Mouse (Mus musculus): ENCODE measurements at regions not wholly inside any gene's neighbourhood (a gene's known extent, or its start where the extent isn't known, plus 50 kb on each side); places are given as distances from the start of the nearest gene placed in this dataset.
A peak's percentile ranks its signal among the peaks of the same experiment; 100 is the strongest.

DNA sequence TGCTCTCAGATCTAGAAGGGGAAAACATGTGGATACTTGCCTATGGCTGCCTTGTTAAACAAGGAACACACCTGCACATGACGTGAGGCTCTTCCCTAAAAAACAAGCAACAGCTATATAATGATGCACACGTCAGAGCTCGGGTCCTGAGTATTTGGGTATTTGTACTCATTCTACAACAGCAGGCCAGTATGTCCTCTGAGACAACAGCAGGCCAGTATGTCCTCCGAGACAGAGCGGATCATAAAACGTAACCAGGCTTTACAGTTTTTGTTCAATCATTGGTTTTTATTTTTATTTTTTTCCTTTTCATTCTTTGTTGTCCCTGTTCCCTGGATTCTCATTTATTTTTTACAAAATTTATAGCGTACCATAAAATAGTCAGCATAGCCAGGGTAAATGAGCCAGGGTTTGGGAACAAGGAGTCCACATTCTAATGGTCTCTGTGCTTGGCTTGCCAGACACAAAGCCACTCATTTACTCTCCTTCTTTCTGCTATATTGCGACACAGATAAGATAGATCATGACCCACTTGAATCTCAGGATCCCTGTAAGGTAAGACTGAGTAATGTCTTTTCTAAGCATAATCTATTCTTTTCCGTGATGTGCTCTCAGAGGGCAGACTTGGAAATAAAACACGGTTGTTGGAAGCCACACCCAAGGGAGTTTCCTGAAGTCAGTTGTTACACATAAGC, 111.8 kb downstream of the Avpr1a start:
- no peak overlapping the region for H3K27ac ChIP-seq (ENCODE audit: low read depth, low read length)
- H3K4me1 ChIP-seq (ENCODE audit: control insufficient read depth, insufficient read depth, low read length): no peaks in the 10 kb centered on the region; the same call in 1 of the 2 replicates
- H3K9me3 ChIP-seq (ENCODE audit: control insufficient read depth, low read length): no peaks in the 10 kb centered on the region
- H3K27me3 ChIP-seq (ENCODE audit: control insufficient read depth, insufficient read depth, low read length): no peaks in the 10 kb centered on the region
- H3K9ac ChIP-seq (ENCODE audit: low read depth, low read length): no peak overlapping the region
- H3K36me3 ChIP-seq (ENCODE audit: control insufficient read depth, insufficient read depth, low read length): no peaks in the 10 kb centered on the region
- H3K4me3 ChIP-seq (ENCODE audit: low read length): no peak overlapping the region
- WGBS: 68% methylated on average over 10 of the region's 10 CpGs
- H3K4me2 ChIP-seq (replicated peaks; ENCODE audit: low read depth, low read length): no peak overlapping the region
- ATAC-seq (ENCODE audit: low FRiP score, low TSS enrichment): no peak

DNA sequence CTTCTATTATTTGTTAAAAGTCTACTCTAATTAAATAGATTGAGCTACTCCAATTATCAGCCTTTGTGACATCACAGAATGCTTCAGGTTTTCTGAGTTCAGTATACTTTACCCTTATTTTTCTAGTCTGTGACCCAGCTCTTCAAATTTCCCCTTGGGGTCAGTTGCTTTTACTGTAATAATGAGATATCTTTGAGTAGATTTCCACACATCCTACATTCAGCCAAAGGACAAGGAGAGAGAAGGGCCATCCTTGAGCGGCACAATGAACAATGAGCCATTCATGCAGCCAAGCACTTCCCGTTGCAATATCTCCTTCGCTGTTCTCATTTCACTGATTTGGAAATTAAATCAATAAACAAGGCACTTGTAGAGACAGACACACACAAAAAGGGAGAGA, 113.6 kb downstream of the Avpr1a start:
- no peak for ATAC-seq (ENCODE audit: low FRiP score, low TSS enrichment)
- H3K4me2 ChIP-seq (replicated peaks; ENCODE audit: low read depth, low read length): no peak overlapping the region
- H3K4me1 ChIP-seq (ENCODE audit: control insufficient read depth, insufficient read depth, low read length): no peaks in the 10 kb centered on the region; the same call in 1 of the 2 replicates
- H3K27me3 ChIP-seq (ENCODE audit: control insufficient read depth, insufficient read depth, low read length): no peaks in the 10 kb centered on the region
- no peak overlapping the region for H3K4me3 ChIP-seq (ENCODE audit: low read length)
- 79% methylated on average over 3 of the region's 3 CpGs for WGBS
- H3K36me3 ChIP-seq (ENCODE audit: control insufficient read depth, insufficient read depth, low read length): no peaks in the 10 kb centered on the region
- no peak overlapping the region for H3K9ac ChIP-seq (ENCODE audit: low read depth, low read length)
- H3K9me3 ChIP-seq (ENCODE audit: control insufficient read depth, low read length): no peaks in the 10 kb centered on the region
- H3K27ac ChIP-seq (ENCODE audit: low read depth, low read length): no peak overlapping the region

DNA sequence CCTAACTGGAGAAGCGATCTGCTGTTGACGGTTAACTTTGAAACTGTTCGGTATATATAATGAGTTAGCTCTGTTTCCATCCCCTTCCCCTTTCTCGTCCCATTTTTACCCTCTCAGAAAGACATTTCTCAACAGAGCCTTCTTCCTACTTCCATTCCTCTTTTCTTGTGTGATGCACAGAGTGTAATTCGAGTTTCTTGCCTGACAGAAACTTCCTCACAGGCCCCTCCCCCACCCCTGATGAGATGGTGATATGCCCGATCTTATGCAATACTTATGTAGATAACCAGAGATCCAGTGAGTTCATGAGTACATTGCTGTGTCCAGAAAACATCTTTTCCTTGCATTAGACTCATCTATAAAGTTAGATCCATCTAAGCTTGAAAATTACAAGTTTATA, 114.2 kb downstream of the Avpr1a start:
- Histone ChIP-seq H3K4me1 (ENCODE audit: control insufficient read depth, insufficient read depth, low read length) (no peaks in the 10 kb centered on the region; the same call in 1 of the 2 replicates), H3K9ac (ENCODE audit: low read depth, low read length) (no peak overlapping the region), H3K9me3 (ENCODE audit: control insufficient read depth, low read length) (no peaks in the 10 kb centered on the region), H3K4me2 (replicated peaks; ENCODE audit: low read depth, low read length) (no peak overlapping the region), H3K4me3 (ENCODE audit: low read length) (no peak overlapping the region), H3K36me3 (ENCODE audit: control insufficient read depth, insufficient read depth, low read length) (no peaks in the 10 kb centered on the region), H3K27ac (ENCODE audit: low read depth, low read length) (no peak overlapping the region), H3K27me3 (ENCODE audit: control insufficient read depth, insufficient read depth, low read length) (no peaks in the 10 kb centered on the region)
- no peak for ATAC-seq (ENCODE audit: low FRiP score, low TSS enrichment)
- WGBS: 74% methylated on average over 6 of the region's 6 CpGs

DNA sequence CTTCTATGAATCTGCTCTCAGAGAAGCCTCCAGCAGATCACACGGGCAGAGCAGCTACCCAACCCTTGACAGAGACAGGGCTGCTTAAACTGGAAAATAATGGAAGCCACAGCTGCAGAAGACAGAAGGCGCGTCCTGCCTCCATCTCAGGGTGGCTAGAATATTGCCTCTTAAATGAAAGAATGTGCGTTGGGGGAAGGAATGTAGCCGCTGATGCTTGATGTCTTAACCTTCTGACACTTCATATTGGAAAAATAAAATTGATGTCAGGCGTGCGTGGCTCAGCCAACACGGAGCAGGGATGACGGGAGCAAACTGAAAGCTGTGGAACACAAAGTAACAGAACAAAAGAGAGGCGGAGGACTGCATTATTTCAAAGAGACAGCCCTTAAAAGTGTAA, 114.6 kb upstream of the Ppm1h start:
- Histone ChIP-seq H3K27me3 (ENCODE audit: control insufficient read depth, insufficient read depth, low read length) (no peaks in the 10 kb centered on the region), H3K9me3 (ENCODE audit: control insufficient read depth, low read length) (no peaks in the 10 kb centered on the region), H3K4me1 (ENCODE audit: control insufficient read depth, insufficient read depth, low read length) (no peaks in the 10 kb centered on the region; the same call in 1 of the 2 replicates), H3K4me3 (ENCODE audit: low read length) (no peak overlapping the region), H3K9ac (ENCODE audit: low read depth, low read length) (no peak overlapping the region), H3K4me2 (replicated peaks; ENCODE audit: low read depth, low read length) (no peak overlapping the region; the same call in 1 of the 2 replicates), H3K27ac (ENCODE audit: low read depth, low read length) (no peak overlapping the region), H3K36me3 (ENCODE audit: control insufficient read depth, insufficient read depth, low read length) (no peaks in the 10 kb centered on the region)
- 44% methylated on average over 10 of the region's 10 CpGs for WGBS
- no peak for ATAC-seq (ENCODE audit: low FRiP score, low TSS enrichment)

DNA sequence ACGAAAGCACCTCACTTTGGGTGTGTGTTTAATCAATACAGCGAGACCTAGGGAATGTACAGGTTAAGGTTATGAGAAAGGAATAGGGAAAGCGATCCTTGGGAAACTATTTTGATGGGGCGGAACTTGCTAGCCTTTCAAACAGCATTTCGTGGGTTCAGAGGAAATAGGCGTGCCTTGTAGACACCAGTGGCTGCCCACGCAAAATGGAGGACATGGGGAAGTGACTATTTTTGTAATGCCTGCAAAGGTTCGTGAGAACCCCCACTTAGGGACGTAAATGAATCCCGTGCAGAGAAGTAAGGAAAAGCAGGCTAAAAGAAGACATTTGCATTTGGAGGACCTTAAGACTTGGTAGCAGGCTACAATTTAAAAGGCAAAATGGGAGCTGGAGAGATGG, 114.1 kb upstream of the Ppm1h start:
- Histone ChIP-seq H3K27me3 (ENCODE audit: control insufficient read depth, insufficient read depth, low read length) (no peaks in the 10 kb centered on the region), H3K4me3 (ENCODE audit: low read length) (no peak overlapping the region), H3K9me3 (ENCODE audit: control insufficient read depth, low read length) (no peaks in the 10 kb centered on the region), H3K4me2 (replicated peaks; ENCODE audit: low read depth, low read length) (no peak overlapping the region), H3K27ac (ENCODE audit: low read depth, low read length) (no peak overlapping the region), H3K9ac (ENCODE audit: low read depth, low read length) (no peak overlapping the region), H3K36me3 (ENCODE audit: control insufficient read depth, insufficient read depth, low read length) (no peaks in the 10 kb centered on the region), H3K4me1 (ENCODE audit: control insufficient read depth, insufficient read depth, low read length) (no peaks in the 10 kb centered on the region; the same call in 1 of the 2 replicates)
- ATAC-seq (ENCODE audit: low FRiP score, low TSS enrichment): no peak
- WGBS: 73% methylated on average over 10 of the region's 10 CpGs

DNA sequence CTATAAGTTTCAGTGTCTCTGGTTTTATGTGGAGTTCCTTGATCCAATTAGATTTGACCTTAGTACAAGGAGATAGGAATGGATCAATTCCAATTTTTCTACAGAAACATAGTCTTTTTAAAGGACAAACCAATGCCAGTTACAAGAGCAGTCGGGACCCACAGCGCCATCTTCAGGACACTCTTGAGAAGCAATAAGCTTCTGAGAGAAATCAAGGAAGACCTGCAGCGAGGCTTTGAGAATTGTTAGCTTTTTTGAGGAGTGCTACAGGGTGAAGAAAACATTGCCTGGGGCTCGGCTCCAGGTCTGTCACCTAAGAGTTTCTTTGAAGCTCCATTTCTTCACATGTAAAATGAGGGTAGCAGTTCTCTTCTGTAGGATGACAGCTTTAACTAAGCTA, 112.0 kb upstream of the Ppm1h start:
- WGBS: 70% methylated on average over 4 of the region's 4 CpGs
- Histone ChIP-seq H3K9me3 (ENCODE audit: control insufficient read depth, low read length) (no peaks in the 10 kb centered on the region), H3K36me3 (ENCODE audit: control insufficient read depth, insufficient read depth, low read length) (no peaks in the 10 kb centered on the region)

DNA sequence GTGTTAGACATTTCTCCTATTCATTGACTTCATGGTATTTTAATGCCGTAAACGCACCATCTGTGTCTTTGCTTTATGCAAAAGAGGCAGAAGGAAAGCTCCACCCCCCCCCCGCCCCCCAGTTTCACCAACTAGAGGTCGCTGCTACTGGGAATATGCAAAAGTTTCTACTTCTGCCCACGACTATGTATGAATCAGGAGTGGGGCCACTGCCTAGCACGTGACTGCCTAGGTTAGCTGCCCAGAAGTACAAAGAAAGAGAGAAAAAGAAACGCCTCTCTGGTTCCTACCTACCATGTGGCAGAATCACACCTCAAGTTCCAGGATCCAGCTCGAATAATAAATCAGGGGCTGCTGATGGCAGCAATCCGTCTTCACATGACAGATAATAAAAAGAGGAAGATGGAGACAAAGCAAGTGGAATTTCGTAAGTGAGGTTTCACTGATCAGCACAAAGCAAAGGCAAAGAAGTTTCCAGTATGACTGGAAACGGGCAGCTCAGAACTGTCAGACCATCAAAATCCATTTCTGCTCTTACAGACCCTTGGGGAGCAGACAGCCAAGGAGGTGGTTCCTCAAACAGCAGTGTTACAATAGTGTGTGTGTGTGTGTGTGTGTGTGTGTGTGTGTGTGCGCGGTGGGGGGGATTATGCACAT, 108.9 kb upstream of the Ppm1h start:
- peaks cover 12% of the 10 kb centered on the region; the same call in 1 of the 2 replicates for H3K4me1 ChIP-seq (ENCODE audit: control insufficient read depth, insufficient read depth, low read length)
- WGBS: 65% methylated on average over 13 of the region's 13 CpGs
- H3K4me3 ChIP-seq (ENCODE audit: low read length): no peak overlapping the region
- no peak overlapping the region for H3K9ac ChIP-seq (ENCODE audit: low read depth, low read length)
- no peak overlapping the region for H3K27ac ChIP-seq (ENCODE audit: low read depth, low read length)
- no peak overlapping the region for H3K4me2 ChIP-seq (replicated peaks; ENCODE audit: low read depth, low read length)
- H3K27me3 ChIP-seq (ENCODE audit: control insufficient read depth, insufficient read depth, low read length): no peaks in the 10 kb centered on the region
- no peaks in the 10 kb centered on the region for H3K36me3 ChIP-seq (ENCODE audit: control insufficient read depth, insufficient read depth, low read length)
- no peak for ATAC-seq (ENCODE audit: low FRiP score, low TSS enrichment)
- H3K9me3 ChIP-seq (ENCODE audit: control insufficient read depth, low read length): no peaks in the 10 kb centered on the region

More for the DNA sequence above, 112.0 kb upstream of the Ppm1h start:
- ATAC-seq (ENCODE audit: low FRiP score, low TSS enrichment): no peak
- no peak overlapping the region for H3K4me2 ChIP-seq (replicated peaks; ENCODE audit: low read depth, low read length)
- H3K27me3 ChIP-seq (ENCODE audit: control insufficient read depth, insufficient read depth, low read length): no peaks in the 10 kb centered on the region
- H3K4me1 ChIP-seq (ENCODE audit: control insufficient read depth, insufficient read depth, low read length): peaks cover 8% of the 10 kb centered on the region; the same call in 1 of the 2 replicates
- no peak overlapping the region for H3K27ac ChIP-seq (ENCODE audit: low read depth, low read length)
- no peak overlapping the region for H3K4me3 ChIP-seq (ENCODE audit: low read length)
- no peak overlapping the region for H3K9ac ChIP-seq (ENCODE audit: low read depth, low read length)

DNA sequence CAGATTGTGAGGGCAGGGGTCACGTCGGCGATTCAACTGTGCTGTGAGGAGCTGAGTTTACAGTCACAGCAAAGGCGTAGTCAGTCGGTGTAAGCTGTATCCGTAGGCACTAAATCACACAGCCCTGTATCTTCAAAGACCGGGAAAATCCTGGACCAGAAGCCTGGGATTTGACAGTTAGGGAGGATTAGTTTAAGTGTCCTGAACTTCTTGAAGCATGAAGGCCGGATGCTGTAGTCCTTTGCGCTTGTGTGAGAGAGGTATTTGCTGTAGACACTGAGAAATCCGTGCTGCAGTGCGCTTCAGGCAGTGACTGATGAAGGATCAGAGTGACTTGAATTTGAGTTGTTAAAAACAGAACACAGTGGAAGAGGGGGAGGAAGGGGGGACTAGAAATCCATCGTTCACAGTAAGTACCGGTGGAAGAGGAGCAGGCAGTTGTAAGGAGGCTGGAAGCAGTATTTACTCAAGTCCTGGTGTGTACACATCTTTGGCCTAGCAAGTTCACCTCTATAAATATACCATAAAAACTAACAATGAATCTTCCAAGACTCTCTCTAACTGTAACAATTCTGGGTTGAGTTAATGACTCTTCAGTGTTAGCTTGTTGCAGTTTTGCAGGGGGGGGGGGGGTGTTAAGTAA, 107.5 kb upstream of the Ppm1h start:
- H3K9ac ChIP-seq (ENCODE audit: low read depth, low read length): no peak overlapping the region
- no peaks in the 10 kb centered on the region for H3K27me3 ChIP-seq (ENCODE audit: control insufficient read depth, insufficient read depth, low read length)
- peak overlapping the region; percentile 55; the same call in 1 of the 2 replicates for H3K27ac ChIP-seq (ENCODE audit: low read depth, low read length)
- H3K4me3 ChIP-seq (ENCODE audit: low read length): no peak overlapping the region
- no peaks in the 10 kb centered on the region for H3K36me3 ChIP-seq (ENCODE audit: control insufficient read depth, insufficient read depth, low read length)
- 0 out of 2 replicates have a peak overlapping the region, but pooled peaks have one; percentile 3 for H3K4me2 ChIP-seq (replicated peaks; ENCODE audit: low read depth, low read length)
- WGBS: 8% methylated on average over 13 of the region's 13 CpGs
- H3K4me1 ChIP-seq (ENCODE audit: control insufficient read depth, insufficient read depth, low read length): peaks cover 15% of the 10 kb centered on the region; the same call in 1 of the 2 replicates
- no peaks in the 10 kb centered on the region for H3K9me3 ChIP-seq (ENCODE audit: control insufficient read depth, low read length)
- peak; percentile 86 for ATAC-seq (ENCODE audit: low FRiP score, low TSS enrichment)

Measured in kidney, embryonic 14.5 days (tissue).